Mouse (Mus musculus) heart, adult 2 months (tissue): Measurements from ENCODE around the gene Gsta2.
"Not testable (repeated sequence)": the region's sequence is repeated elsewhere in the genome, so short reads cannot be mapped to it uniquely, and the experiment has no call there.

ENCODE experiments used
- CTCF ChIP-seq: fragments of 200-600 bp; IDR thresholded peaks from 2 replicates; pipeline ENCODE4 v1.8.1; 2022; ENCODE audit warnings: antibody characterized with exemption, mild to moderate bottlenecking, moderate library complexity
- EP300 ChIP-seq: fragments of 200-500 bp; IDR thresholded peaks from 2 replicates; pipeline ENCODE4 v1.6.1; 2011; ENCODE audit warnings: low read depth, low read length, control low read depth; ENCODE audit not compliant: insufficient read depth
- POLR2A ChIP-seq: fragments of 200-500 bp; IDR thresholded peaks from 2 replicates; pipeline ENCODE4 v1.6.1; 2011; ENCODE audit warnings: mild to moderate bottlenecking, low read depth, low read length, control low read depth; ENCODE audit not compliant: insufficient read depth

DNA sequence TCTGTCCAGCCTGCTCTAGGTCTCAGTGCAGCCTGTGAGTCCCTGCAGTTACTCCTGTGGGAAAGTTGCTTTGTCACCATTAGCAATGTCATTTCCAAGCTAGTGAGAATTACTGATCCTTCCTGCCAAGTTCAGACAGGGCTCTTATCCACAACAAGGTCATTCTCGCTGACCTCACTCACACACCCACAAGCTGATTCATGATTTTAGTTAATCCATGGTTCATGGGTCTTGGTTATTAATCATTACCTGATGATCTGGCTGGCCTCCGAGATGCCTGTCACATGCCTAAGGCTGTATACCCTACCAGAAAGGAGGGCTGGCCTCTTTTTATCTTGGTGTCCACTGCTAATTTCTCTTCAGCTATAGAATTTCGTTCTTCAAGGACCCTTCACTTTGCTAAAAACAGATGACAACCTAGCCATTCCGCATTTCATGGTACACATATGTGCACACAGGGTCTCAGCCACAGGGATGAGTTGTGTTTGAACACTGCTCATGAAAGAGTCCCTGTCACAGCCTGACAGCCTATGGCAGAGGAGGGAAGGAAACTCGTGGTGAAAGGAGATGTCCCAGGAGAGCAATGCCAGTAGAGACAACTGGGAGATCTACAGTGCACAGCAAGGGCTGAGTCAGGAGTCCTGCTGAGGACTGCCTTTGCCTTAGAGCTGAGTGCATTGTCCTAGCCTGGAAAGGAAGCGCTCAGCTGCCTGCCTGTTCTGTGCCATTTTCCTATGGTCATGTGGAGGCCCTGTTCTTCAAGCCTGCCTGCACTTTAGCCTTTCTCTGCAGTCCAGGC lies 7.2 kb downstream of the Gsta2 start:
- TF ChIP-seq CTCF, POLR2A, EP300: not testable (repeated sequence)
